Mouse (Mus musculus) left cerebral cortex, adult 6 months (tissue): ENCODE data around the gene Npepps. TPM values are rescaled to one million over a fixed set of nuclear protein-coding genes. Genes with fewer than 3 reads are reported as not detected.

Source experiments
- long read RNA-seq, 2 experiments: library from polyadenylated mRNA; unstranded; transcript quantifications; one replicate each; pipeline ENCODE4 v2.0.0; 2019 to 2020
- polyA plus RNA-seq: library from polyadenylated mRNA; unstranded; fragments of <200 nt; fragmentation: Nextera tagmentation; gene quantifications from 2 replicates; pipeline ENCODE4 v1.2.3, GENCODE M21; 2021

Gene Npepps
- polyA plus RNA-seq: 51.0 and 70.0 TPM in 2 replicates
- long read RNA-seq, experiment 1, full-length matches to known transcripts: 171 of 239 reads
- long read RNA-seq, experiment 1, partial matches to known transcripts: 31 of 239 reads
- long read RNA-seq, experiment 1, other reads (novel, unspliced or antisense): 37 of 239 reads
- long read RNA-seq, experiment 2, full-length matches to known transcripts: 53 of 135 reads
- long read RNA-seq, experiment 2, partial matches to known transcripts: 31 of 135 reads
- long read RNA-seq, experiment 2, other reads (novel, unspliced or antisense): 51 of 135 reads

GRCm38 (mm10) chr11:97280216-97280861, at the start of gene Npepps:
Gene Npepps (minus strand): TSS chr11:97280638.

GRCm38 (mm10) chr11:97315504-97316503, 35.4 kb upstream of the Npepps start, which contains the start of gene Mrpl45:
Gene Mrpl45 (plus strand): TSS chr11:97315716.

GRCm38 (mm10) chr11:97187764-97188642, 92.4 kb downstream of the Npepps start, which contains the start of gene Kpnb1:
Gene Kpnb1 (minus strand): TSS chr11:97187881.

Other genes starting within 250 kb of the Npepps start
- 0.78 and 0.80 TPM in 2 replicates for gene Lrrc46, start 239.2 kb downstream of the Npepps start, polyA plus RNA-seq
- 63.3 and 69.1 TPM in 2 replicates for gene Mrpl10, start 239.1 kb downstream of the Npepps start, polyA plus RNA-seq
- gene Osbpl7, start 230.0 kb downstream of the Npepps start, polyA plus RNA-seq: 4.2 and 4.7 TPM in 2 replicates
- gene Tbx21, start 165.3 kb downstream of the Npepps start, polyA plus RNA-seq: 0.14 TPM in 1 of 2 replicates, not detected in the other
- gene Tbkbp1, start 129.1 kb downstream of the Npepps start, polyA plus RNA-seq: 1.2 and 2.4 TPM in 2 replicates
- gene Kpnb1, start 92.8 kb downstream of the Npepps start, polyA plus RNA-seq: 9.4 and 10.9 TPM in 2 replicates
- gene Mrpl45, start 35.1 kb upstream of the Npepps start, polyA plus RNA-seq: 41.0 and 50.5 TPM in 2 replicates
- gene Gpr179, start 71.4 kb upstream of the Npepps start, polyA plus RNA-seq: 0.03 and 0.11 TPM in 2 replicates
- gene Socs7, start 81.9 kb upstream of the Npepps start, polyA plus RNA-seq: 5.8 and 6.8 TPM in 2 replicates
- 7.0 and 20.0 TPM in 2 replicates for gene Arhgap23, start 134.9 kb upstream of the Npepps start, polyA plus RNA-seq
- 0.08 TPM in 1 of 2 replicates, not detected in the other for gene 4933428G20Rik, start 219.7 kb upstream of the Npepps start, polyA plus RNA-seq